Mouse (Mus musculus): ENCODE measurements at regions not wholly inside any gene's neighbourhood (a gene's known extent, or its start where the extent isn't known, plus 50 kb on each side); places are given as distances from the start of the nearest gene placed in this dataset.
"Not testable (repeated sequence)": the region's sequence is repeated elsewhere in the genome, so short reads cannot be mapped to it uniquely, and the experiment has no call there.

DNA sequence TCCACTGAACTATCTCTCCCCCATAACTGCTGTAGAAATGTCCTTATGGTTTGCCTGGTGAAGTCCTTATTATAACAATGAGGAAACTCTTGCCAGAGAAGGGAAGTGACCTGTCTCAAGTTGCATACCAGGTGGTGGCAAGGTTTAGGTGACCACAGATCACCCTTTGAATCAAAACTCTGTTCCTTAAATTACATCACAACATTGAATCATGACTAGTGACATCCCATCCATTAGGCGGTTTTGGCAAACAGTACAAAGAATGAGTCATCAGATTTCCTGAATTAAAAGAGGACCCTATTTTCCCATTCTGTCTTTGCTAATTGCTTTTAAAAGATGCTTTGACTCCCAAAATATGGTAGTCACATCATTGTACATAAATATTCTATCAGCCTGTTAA, 168.5 kb upstream of the Pgr start:
- Histone ChIP-seq H3K4me2 (ENCODE audit: low read depth) (no peak overlapping the region), H3K79me2 (ENCODE audit: control insufficient read depth, insufficient read depth) (no peaks in the 10 kb centered on the region), H3ac (ENCODE audit: control insufficient read depth, insufficient read length) (no peak overlapping the region), H3K4me3 (no peak overlapping the region), H3K27me3 (ENCODE audit: control insufficient read depth, insufficient read depth, insufficient read length) (no peaks in the 10 kb centered on the region), H3K36me3 (ENCODE audit: control insufficient read depth, insufficient read depth) (no peaks in the 10 kb centered on the region)
- TF ChIP-seq POLR2AphosphoS2 (IDR thresholded peaks at IDR 0.05; ENCODE audit: insufficient read length, low read depth) (no peak), USF1 (IDR thresholded peaks at IDR 0.05; ENCODE audit: low read depth) (no peak), MAX (IDR thresholded peaks at IDR 0.05; ENCODE audit: low read depth) (no peak), MYOD1 (IDR thresholded peaks at IDR 0.05; ENCODE audit: control insufficient read depth in 1 of 3, insufficient read length in 2 of 3, low read depth in 2 of 3) (no peak), REST (IDR thresholded peaks at IDR 0.05; ENCODE audit: insufficient read depth, insufficient read length) (no peak), SRF (IDR thresholded peaks at IDR 0.05; ENCODE audit: control insufficient read depth, insufficient read length, low read depth) (no peak), E2F4 (IDR thresholded peaks at IDR 0.05; ENCODE audit: insufficient read depth) (no peak), POLR2A (IDR thresholded peaks at IDR 0.05; ENCODE audit: insufficient read length, low read depth) (no peak)

DNA sequence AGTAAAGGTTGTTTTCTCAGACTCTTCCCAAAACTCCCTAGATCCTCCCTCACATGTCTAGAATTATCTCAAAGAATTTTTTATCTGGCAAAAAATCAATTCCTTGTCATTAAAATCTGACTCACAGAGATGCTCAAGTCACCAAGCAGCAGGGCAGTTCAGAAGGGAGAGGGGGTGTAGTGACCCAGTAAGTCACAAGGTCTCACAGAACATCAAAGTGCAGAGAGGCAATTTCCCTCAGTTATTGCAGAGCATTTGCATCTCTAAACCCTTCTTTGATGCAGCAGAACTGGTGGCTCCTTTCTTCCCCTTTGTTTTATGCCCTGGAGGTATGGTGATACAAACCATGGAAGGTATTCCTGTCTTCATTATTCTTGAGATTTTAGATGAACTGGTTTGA, 166.1 kb upstream of the Pgr start:
- H3ac ChIP-seq (ENCODE audit: control insufficient read depth, insufficient read length) = no peak overlapping the region
- H3K27me3 ChIP-seq (ENCODE audit: control insufficient read depth, insufficient read depth, insufficient read length) = no peaks in the 10 kb centered on the region
- H3K79me2 ChIP-seq (ENCODE audit: control insufficient read depth, insufficient read depth) = no peaks in the 10 kb centered on the region
- H3K36me3 ChIP-seq (ENCODE audit: control insufficient read depth, insufficient read depth) = no peaks in the 10 kb centered on the region
- no peak overlapping the region for H3K4me3 ChIP-seq
- H3K4me2 ChIP-seq (ENCODE audit: low read depth) = no peak overlapping the region
- no peak for TF ChIP-seq MYOG (IDR thresholded peaks at IDR 0.05; ENCODE audit: control insufficient read depth in 1 of 3, insufficient read depth in 1 of 3, insufficient read length in 2 of 3, low read depth in 2 of 3)
- TF ChIP-seq CEBPB (IDR thresholded peaks at IDR 0.05; ENCODE audit: insufficient read depth, poor library complexity, severe bottlenecking) = no peak
- TF ChIP-seq SRF (IDR thresholded peaks at IDR 0.05; ENCODE audit: control insufficient read depth, insufficient read length, low read depth) = no peak
- no peak for TF ChIP-seq TCF12 (IDR thresholded peaks at IDR 0.05; ENCODE audit: insufficient read depth, poor library complexity, severe bottlenecking)
- TF ChIP-seq MAX (IDR thresholded peaks at IDR 0.05; ENCODE audit: low read depth) = no peak
- TF ChIP-seq USF1 (IDR thresholded peaks at IDR 0.05; ENCODE audit: low read depth) = no peak

DNA sequence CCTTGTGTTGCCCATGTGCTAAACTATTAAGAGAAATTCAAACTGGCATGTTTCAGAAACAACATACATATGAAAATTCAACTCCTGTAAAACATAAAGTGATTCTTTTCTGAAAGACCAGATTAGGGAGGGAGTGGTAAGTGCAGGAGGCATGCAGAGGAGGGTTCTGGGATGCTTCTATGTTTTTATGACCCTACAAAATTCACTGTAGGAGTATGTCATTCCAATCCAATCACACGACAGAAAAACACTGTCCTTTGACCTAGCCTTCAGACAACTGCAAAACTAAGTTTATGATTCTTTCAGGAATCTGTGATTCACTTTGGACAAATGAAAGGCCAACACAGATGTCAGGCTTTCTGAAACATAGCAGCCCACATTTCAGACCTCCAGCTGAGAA, 159.4 kb upstream of the Pgr start:
- H3K27me3 ChIP-seq (ENCODE audit: control insufficient read depth, insufficient read depth, insufficient read length) = no peaks in the 10 kb centered on the region
- TF ChIP-seq E2F4 (IDR thresholded peaks at IDR 0.05; ENCODE audit: insufficient read depth) (no peak), MYOD1 (IDR thresholded peaks at IDR 0.05; ENCODE audit: control insufficient read depth in 1 of 3, insufficient read length in 2 of 3, low read depth in 2 of 3) (no peak), CEBPB (IDR thresholded peaks at IDR 0.05; ENCODE audit: insufficient read depth, poor library complexity, severe bottlenecking) (no peak), POLR2AphosphoS2 (IDR thresholded peaks at IDR 0.05; ENCODE audit: insufficient read length, low read depth) (no peak), MAX (IDR thresholded peaks at IDR 0.05; ENCODE audit: low read depth) (no peak), TCF12 (IDR thresholded peaks at IDR 0.05; ENCODE audit: insufficient read depth, poor library complexity, severe bottlenecking) (no peak), POLR2A (IDR thresholded peaks at IDR 0.05; ENCODE audit: insufficient read length, low read depth) (no peak), TCF3 (IDR thresholded peaks at IDR 0.05; ENCODE audit: insufficient read length, low read depth) (no peak)
- no peaks in the 10 kb centered on the region for H3K79me2 ChIP-seq (ENCODE audit: control insufficient read depth, insufficient read depth)
- no peak overlapping the region for H3ac ChIP-seq (ENCODE audit: control insufficient read depth, insufficient read length)
- no peaks in the 10 kb centered on the region for H3K36me3 ChIP-seq (ENCODE audit: control insufficient read depth, insufficient read depth)
- no peak overlapping the region for H3K4me2 ChIP-seq (ENCODE audit: low read depth)
- no peak overlapping the region for H3K4me3 ChIP-seq

DNA sequence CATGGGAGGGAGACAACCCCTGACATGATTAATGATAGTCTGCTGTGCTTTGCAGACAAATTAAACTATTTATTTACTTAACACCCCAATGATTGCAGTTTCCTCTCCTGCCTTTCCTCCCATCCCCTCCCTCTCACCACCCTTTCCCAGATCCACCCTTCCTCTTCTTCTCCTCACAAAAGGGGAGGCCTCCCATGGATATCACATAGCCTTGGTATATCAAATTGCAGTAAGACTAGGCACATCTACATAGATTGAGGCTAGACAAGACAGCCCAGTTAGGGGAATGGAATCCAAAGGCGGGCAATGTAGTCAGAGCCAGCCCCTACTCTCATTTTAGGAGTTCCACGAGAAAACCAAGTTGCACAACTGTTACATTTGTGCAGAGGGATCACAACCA, 149.8 kb upstream of the Pgr start:
- TF ChIP-seq USF1 (IDR thresholded peaks at IDR 0.05; ENCODE audit: low read depth) = no peak
- no peak for TF ChIP-seq MYOD1 (IDR thresholded peaks at IDR 0.05; ENCODE audit: control insufficient read depth in 1 of 3, insufficient read length in 2 of 3, low read depth in 2 of 3)
- TF ChIP-seq TCF3 (IDR thresholded peaks at IDR 0.05; ENCODE audit: insufficient read length, low read depth) = no peak
- TF ChIP-seq POLR2AphosphoS2 (IDR thresholded peaks at IDR 0.05; ENCODE audit: insufficient read length, low read depth) = no peak
- TF ChIP-seq MAX (IDR thresholded peaks at IDR 0.05; ENCODE audit: low read depth) = no peak
- TF ChIP-seq SRF (IDR thresholded peaks at IDR 0.05; ENCODE audit: control insufficient read depth, insufficient read length, low read depth) = no peak
- no peak for TF ChIP-seq E2F4 (IDR thresholded peaks at IDR 0.05; ENCODE audit: insufficient read depth)
- no peak for TF ChIP-seq REST (IDR thresholded peaks at IDR 0.05; ENCODE audit: insufficient read depth, insufficient read length)
- no peaks in the 10 kb centered on the region for H3K36me3 ChIP-seq (ENCODE audit: control insufficient read depth, insufficient read depth)
- H3K4me3 ChIP-seq = no peak overlapping the region
- no peaks in the 10 kb centered on the region for H3K79me2 ChIP-seq (ENCODE audit: control insufficient read depth, insufficient read depth)
- H3ac ChIP-seq (ENCODE audit: control insufficient read depth, insufficient read length) = no peak overlapping the region
- no peak overlapping the region for H3K4me2 ChIP-seq (ENCODE audit: low read depth)
- no peaks in the 10 kb centered on the region for H3K27me3 ChIP-seq (ENCODE audit: control insufficient read depth, insufficient read depth, insufficient read length)

DNA sequence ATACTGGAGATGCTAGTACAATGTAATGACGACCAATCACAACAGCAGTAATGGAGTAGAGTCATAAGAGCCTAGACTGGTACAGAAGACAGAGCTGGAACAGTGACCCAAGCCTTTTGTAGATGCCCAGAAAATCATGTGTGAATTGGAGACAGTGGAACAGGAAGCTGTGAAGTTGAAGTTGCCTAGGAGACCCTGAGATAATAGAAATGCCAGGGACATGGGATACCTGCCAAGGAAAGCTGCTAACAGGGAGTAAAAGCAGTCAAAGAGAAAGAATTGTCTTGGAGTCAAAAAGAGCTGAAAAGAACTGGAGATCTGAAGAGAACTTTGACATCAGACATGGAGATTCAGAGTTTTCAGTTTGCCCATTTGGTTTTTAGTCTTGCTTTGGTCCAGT, 138.8 kb upstream of the Pgr start:
- Histone ChIP-seq H3ac (ENCODE audit: control insufficient read depth, insufficient read length) (no peak overlapping the region), H3K79me2 (ENCODE audit: control insufficient read depth, insufficient read depth) (no peaks in the 10 kb centered on the region), H3K36me3 (ENCODE audit: control insufficient read depth, insufficient read depth) (no peaks in the 10 kb centered on the region), H3K27me3 (ENCODE audit: control insufficient read depth, insufficient read depth, insufficient read length) (no peaks in the 10 kb centered on the region), H3K4me2 (ENCODE audit: low read depth) (no peak overlapping the region), H3K4me3 (no peak overlapping the region)
- TF ChIP-seq MYOD1 (IDR thresholded peaks at IDR 0.05; ENCODE audit: control insufficient read depth in 1 of 3, insufficient read length in 2 of 3, low read depth in 2 of 3) (no peak), E2F4 (IDR thresholded peaks at IDR 0.05; ENCODE audit: insufficient read depth) (no peak), MAX (IDR thresholded peaks at IDR 0.05; ENCODE audit: low read depth) (no peak)

DNA sequence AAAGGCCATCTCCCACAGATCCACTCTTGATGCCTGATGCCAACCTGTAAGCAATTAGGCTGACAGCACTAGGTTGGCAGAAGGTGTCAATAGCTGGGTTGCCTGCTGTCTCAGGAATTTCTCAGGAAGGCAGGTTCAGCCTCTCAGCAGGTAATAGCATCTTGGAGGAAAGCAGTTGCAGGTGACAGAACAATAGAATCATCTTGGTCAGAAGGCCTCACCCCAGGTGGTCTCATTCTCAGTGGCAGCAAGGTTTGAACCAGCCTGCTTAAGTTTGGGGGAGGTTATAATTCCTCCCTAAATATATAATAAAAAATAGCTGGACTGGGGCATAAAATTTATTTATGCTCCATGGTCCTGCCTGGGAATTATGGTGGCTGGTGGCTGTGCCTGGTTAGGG, 130.2 kb upstream of the Pgr start:
- not testable (repeated sequence) for H3K4me2 ChIP-seq (ENCODE audit: low read depth); H3K36me3 ChIP-seq (ENCODE audit: control insufficient read depth, insufficient read depth); H3K4me3 ChIP-seq; H3ac ChIP-seq (ENCODE audit: control insufficient read depth, insufficient read length); H3K27me3 ChIP-seq (ENCODE audit: control insufficient read depth, insufficient read depth, insufficient read length); H3K79me2 ChIP-seq (ENCODE audit: control insufficient read depth, insufficient read depth)

Data from myocyte (in vitro differentiated cells).